Mouse (Mus musculus) urinary bladder, postnatal 14 days (tissue): ENCODE results near the gene Gsdmc3.
"Not testable (repeated sequence)": the region's sequence is repeated elsewhere in the genome, so short reads cannot be mapped to it uniquely, and the experiment has no call there.

Experiments used
- DNase-seq: peaks from one replicate; pipeline ENCODE4 v3.0.0; 2021; ENCODE audit warnings: low spot score

The Gsdmc3 gene

GRCm38 (mm10) chr15:63878458-63878857 lies at the start of gene Gsdmc3:
Gene Gsdmc3, minus strand, starts transcription at chr15:63878558.
- DNase-seq: not testable (repeated sequence)

DNA sequence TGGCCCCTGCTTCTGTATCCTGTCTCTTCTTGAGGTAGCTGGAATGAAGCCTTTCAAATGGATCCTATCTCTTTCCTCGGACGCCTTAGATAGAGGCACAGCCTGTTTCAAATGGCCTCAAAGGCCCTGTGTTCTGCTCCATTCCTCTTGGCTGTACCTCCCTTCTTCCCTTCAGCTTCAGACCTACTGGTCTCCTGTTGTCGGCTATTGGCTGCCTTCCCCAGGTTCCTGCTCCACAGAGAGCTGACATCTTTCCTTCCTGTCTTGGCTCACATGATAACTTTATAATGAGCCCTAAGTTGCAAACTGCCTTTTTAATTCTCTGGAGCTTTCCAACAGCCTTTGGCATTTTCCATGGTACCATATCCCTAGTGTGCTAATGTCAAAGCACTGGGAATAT lies 47.8 kb upstream of the Gsdmc3 start:
- no peak for DNase-seq

GRCm38 (mm10) chr15:63924484-63924883 lies 46.1 kb upstream of the Gsdmc3 start:
- no peak for DNase-seq

- DNase-seq: not testable (repeated sequence)
Observed at GRCm38 (mm10) chr15:63921618-63922017, 43.3 kb upstream of the Gsdmc3 start.

- peak; percentile 21 for DNase-seq
Observed at GRCm38 (mm10) chr15:63919728-63920127, 41.4 kb upstream of the Gsdmc3 start.

DNA sequence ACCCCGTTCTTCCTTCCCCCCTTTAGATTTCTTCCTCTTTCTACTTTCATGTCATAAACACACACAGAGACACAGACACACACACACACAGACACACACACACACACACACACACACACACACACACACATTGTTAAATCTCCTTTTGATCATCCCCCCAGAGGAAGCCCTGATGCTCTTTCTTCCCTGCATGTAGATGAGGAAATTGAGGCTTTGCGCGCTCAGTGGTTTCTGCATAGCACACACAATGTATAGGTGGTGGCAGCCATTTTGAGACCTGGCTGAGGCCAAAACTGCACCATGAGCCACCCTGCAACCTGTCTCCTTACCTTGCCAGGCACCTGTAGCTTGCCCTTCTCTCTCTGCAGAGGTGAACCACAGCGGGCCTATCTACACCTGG lies 38.2 kb upstream of the Gsdmc3 start:
- not testable (repeated sequence) for DNase-seq

- DNase-seq: not testable (repeated sequence)
Observed at GRCm38 (mm10) chr15:63912197-63912596, 33.8 kb upstream of the Gsdmc3 start, which contains the start of gene Gsdmc4. Gene Gsdmc4, minus strand, starts transcription at chr15:63912297.

GRCm38 (mm10) chr15:63909896-63910295 lies 31.5 kb upstream of the Gsdmc3 start:
- not testable (repeated sequence) for DNase-seq

DNA sequence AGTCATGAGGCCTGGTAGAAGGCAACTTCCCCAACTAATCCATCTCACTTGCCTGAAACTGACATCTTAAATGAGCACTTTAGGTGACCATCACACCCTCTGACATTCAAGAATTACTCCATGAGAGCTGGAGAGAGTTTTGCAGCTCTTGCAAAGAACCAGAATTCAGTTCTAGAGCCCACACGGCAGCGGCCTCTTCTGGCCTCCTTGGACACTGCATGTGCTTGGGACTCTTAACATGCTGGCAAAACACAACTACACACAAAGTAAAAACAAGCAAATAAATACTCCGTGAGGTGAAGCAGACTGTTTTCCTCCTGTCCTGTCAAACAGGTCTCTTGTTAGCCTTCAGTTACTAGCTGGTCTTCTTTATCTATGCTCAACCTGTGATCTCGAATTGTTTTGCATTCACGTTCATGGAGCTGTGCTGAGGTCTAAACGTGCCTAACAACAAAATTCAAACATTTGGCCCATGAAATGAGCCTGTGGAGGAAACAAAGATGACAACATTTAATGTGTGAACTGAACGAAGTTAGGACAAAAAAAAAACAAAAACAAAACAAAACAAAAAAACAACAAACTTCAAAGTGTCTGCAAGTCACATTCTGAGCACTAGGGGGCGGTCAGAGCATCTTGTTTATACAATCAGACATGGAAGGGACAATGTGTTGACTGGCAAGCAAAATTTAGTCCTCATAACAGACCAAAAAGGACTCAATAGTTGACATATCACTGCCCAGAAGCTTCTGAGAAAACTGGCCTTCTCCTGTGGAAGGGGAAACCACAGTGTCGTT lies 17.4 kb upstream of the Gsdmc3 start:
- DNase-seq: peak; percentile 38

- DNase-seq: not testable (repeated sequence)
Observed at GRCm38 (mm10) chr15:63888440-63888839, 10.1 kb upstream of the Gsdmc3 start.

DNA sequence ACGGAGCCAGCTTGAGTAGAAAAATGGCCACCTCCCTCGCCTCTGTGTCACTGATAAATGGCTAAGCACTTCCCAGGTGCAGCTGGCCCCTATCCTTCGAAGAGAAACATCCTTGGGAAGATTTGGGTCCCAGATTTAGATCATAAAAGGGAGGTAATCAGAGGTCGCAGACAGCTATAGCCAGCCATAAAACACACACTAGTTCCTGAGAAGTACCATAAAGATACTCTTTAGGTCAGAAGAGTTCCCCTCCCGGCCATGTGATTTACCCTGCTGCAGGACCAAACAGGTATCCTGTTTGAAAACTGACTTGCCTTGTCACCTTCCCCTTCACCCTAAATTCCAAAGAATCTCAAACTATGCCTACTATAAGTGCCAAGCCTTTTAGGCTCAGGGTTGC lies 9.6 kb upstream of the Gsdmc3 start:
- not testable (repeated sequence) for DNase-seq

- not testable (repeated sequence) for DNase-seq
Observed at GRCm38 (mm10) chr15:63876160-63876559, 2.2 kb downstream of the Gsdmc3 start.

DNA sequence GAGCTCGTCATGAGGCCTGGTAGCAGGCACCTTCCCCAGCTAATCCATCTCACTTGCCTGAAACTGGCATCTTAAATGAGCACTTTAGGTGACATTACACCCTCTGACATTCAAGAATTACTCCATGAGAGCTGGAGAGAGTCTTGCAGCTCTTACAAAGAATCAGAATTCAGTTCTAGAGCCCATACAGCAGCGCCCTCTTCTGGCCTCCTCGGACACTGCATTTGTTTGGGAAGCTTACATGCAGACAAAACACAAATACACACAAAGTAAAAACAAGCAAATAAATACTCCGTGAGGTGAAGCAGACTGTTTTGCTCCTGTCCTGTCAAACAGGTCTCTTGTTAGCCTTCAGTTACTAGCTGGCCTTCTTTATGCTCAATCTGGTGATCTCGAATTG lies 16.4 kb downstream of the Gsdmc3 start:
- DNase-seq: peak; percentile 33
